Mouse (Mus musculus) lung, adult 2 months (tissue): ENCODE results near the gene Zbtb40. TPM values are rescaled to one million over a fixed set of nuclear protein-coding genes. Genes with fewer than 3 reads are reported as not detected.

Experiments
- DNase-seq: peaks from one replicate; pipeline ENCODE4 v3.0.0; 2022
- H3K4me1 ChIP-seq: fragments of 200-500 bp; 2 replicates; pipeline ENCODE4 v1.6.1; 2011; ENCODE audit warnings: low read length; ENCODE audit not compliant: control insufficient read depth, insufficient read depth
- H3K4me3 ChIP-seq: fragments of 200-500 bp; replicated peaks from 2 replicates; pipeline ENCODE3; 2011; ENCODE audit warnings: low read depth, mild to moderate bottlenecking, control low read depth, low read length; ENCODE audit errors: extremely low read depth
- CTCF ChIP-seq: fragments of 200-500 bp; IDR thresholded peaks from 2 replicates; pipeline ENCODE4 v1.5.1; 2011; ENCODE audit warnings: mild to moderate bottlenecking, low read length, control low read depth; ENCODE audit not compliant: insufficient read depth
- POLR2A ChIP-seq: fragments of 200-500 bp; IDR thresholded peaks from 2 replicates; pipeline ENCODE4 v1.6.1; 2011; ENCODE audit warnings: low read depth, mild to moderate bottlenecking, control low read depth, low read length, borderline replicate concordance; ENCODE audit errors: extremely low read depth
- WGBS: fragments of 180-500 bp; shearing (Covaris S2); methylation state at CpG from one replicate; pipeline ENCODE4 v1.1.7; 2018; 5-methylcytosine and 5-hydroxymethylcytosine counted together
- polyA plus RNA-seq: library from polyadenylated mRNA; depleted of rRNA; stranded (reverse); fragments of >200 nt; gene quantifications from 2 replicates; pipeline ENCODE4 v1.2.3, GENCODE M21; 2012

Zbtb40 gene
- polyA plus RNA-seq, 1 experiment = 10.2 TPM

- Histone ChIP-seq H3K4me1 (no peaks in the 10 kb centered on the region), H3K4me3 (no peak overlapping the region)
- no peak for DNase-seq
- 67% methylated on average over 9 of the region's 9 CpGs for WGBS
- TF ChIP-seq POLR2A = no peak
- no peak for TF ChIP-seq CTCF
Measured at GRCm38 (mm10) chr4:136981993-136982695, 66.5 kb downstream of the Zbtb40 start.

DNA sequence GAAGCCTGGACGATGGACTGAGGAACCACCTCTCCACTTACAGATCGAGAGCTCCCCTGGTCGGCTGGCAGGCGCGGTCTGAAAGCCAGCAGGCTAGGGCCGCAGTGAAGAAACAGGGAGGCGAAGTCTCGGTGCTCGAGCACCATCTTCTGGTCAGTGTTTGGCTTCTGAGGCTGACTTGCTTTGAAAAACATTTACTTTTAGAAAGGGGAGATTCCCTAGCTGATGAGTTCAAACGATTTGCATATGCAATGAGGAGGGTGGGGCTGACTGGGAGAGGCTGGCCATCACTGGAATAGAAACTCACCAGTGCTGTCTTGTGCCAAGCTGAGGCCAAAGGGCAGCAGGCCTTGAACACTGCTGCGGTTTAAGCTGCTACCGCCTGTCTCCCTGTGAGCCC lies 67.3 kb downstream of the Zbtb40 start:
- Histone ChIP-seq H3K4me1 (no peaks in the 10 kb centered on the region), H3K4me3 (no peak overlapping the region)
- DNase-seq = peak; percentile 8
- WGBS = 18% methylated on average over 12 of the region's 12 CpGs
- no peak for TF ChIP-seq POLR2A
- TF ChIP-seq CTCF = peak; percentile 40; the same call in 1 of the 2 replicates

DNA sequence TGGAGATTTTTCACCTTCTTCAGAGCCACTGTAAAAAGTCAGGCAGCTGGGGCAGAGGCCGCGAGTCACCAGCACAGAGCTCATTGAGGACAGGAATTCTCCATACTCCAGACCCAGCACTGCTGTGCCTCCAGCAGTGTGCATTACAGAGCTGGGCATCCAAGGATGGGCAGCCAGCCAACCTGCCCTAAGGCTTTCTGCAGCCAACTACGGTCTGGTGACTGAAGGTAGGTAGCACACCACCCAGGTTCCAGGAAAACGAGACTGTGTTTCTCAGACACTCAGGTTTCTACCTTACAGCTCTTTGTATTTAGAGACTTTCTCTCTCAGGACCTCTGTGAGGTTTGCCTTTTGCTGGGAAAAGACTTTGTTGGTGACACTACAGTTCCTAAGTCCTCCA lies 67.7 kb downstream of the Zbtb40 start:
- 70% methylated on average over 4 of the region's 4 CpGs for WGBS
- Histone ChIP-seq H3K4me3 (no peak overlapping the region), H3K4me1 (no peaks in the 10 kb centered on the region)
- DNase-seq = no peak
- TF ChIP-seq CTCF = no peak
- TF ChIP-seq POLR2A = no peak

DNA sequence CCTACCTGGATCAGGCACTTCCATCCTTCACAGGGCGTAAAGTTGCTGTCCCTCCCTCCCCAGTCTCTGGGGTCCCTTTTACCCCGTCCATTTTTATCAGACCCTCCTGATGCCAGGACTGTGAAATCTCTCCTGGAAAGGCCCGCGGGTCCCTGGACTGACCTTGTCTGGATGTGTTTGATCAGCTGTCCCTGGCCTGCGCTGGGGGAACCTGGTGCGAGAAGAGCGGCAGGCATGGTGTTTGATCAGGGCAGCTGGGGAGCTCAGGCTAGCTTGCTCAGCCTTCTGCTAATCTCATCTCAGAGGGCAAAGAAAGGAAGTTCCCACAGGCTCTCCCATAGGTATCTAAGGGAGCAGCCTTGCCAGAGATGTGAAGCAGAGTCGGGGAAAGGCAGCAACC lies 71.4 kb downstream of the Zbtb40 start:
- WGBS = 30% methylated on average over 8 of the region's 8 CpGs
- no peak for TF ChIP-seq POLR2A
- no peak for TF ChIP-seq CTCF
- DNase-seq = no peak
- Histone ChIP-seq H3K4me1 (no peaks in the 10 kb centered on the region), H3K4me3 (no peak overlapping the region)

- H3K4me1 ChIP-seq = no peaks in the 10 kb centered on the region
- WGBS = 10% methylated on average over 6 of the region's 6 CpGs
- no peak overlapping the region for H3K4me3 ChIP-seq
- TF ChIP-seq CTCF (peak; percentile 50), POLR2A (no peak)
- DNase-seq = peak; percentile 11
Measured at GRCm38 (mm10) chr4:136970939-136971338, 77.7 kb downstream of the Zbtb40 start.

GRCm38 (mm10) chr4:136969503-136970276 lies 78.9 kb downstream of the Zbtb40 start:
- 30% methylated on average over 16 of the region's 16 CpGs for WGBS
- no peak for TF ChIP-seq POLR2A
- no peak for TF ChIP-seq CTCF
- no peak for DNase-seq
- H3K4me1 ChIP-seq = no peaks in the 10 kb centered on the region
- no peak overlapping the region for H3K4me3 ChIP-seq

GRCm38 (mm10) chr4:136969096-136969495 lies 79.5 kb downstream of the Zbtb40 start:
- no peaks in the 10 kb centered on the region for H3K4me1 ChIP-seq
- 33% methylated on average over 8 of the region's 8 CpGs for WGBS
- no peak overlapping the region for H3K4me3 ChIP-seq
- DNase-seq = no peak
- no peak for TF ChIP-seq CTCF
- no peak for TF ChIP-seq POLR2A

GRCm38 (mm10) chr4:136967511-136967910 lies 81.1 kb downstream of the Zbtb40 start:
- Histone ChIP-seq H3K4me1 (no peaks in the 10 kb centered on the region), H3K4me3 (no peak overlapping the region)
- TF ChIP-seq POLR2A (no peak), CTCF (no peak)
- no peak for DNase-seq
- 19% methylated on average over 9 of the region's 9 CpGs for WGBS

DNA sequence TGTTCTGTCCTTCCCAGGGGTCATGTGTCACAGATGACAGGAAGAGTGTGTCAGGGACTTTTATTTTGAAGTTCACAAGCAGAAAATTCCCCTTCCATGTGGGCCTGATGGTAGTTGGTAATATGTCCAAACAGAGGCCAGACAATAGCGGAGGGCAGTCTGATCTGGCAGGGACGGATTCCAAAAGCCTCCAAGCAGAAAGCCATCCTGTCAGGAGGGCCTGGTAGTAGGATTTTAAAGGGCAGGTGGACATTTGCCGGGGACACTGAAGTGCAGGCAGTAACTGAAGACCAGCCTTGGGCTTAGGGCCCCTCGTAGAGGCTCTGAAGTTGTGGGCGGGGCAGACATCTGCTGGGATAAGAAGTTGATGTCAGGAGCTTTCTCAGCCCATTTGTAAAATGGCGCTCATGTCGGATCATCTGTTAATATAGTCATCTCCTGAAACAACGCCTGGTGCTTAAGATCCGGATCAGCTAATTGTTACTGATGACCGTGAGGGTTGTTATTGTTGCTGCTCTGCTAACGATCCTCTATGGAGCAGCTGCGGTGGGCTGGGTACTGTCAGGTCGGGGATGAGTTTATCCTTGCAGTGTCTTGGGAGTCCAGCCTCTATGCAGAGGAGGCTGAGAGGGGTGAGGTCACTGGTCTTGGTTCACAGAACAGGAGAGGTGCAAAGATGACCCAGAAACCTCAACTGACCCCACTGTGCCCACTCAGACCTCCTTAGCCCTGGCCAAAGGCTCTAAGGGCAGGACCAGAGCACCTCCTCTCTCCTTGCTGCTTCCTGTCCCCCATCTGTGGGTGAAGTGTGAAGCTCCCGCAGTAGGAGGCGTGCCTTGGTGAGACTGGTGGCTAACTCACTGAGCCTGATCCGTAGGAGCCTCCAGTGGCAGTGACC lies 81.9 kb downstream of the Zbtb40 start:
- Histone ChIP-seq H3K4me3 (no peak overlapping the region), H3K4me1 (no peaks in the 10 kb centered on the region)
- no peak for TF ChIP-seq CTCF
- no peak for TF ChIP-seq POLR2A
- WGBS = 27% methylated on average over 16 of the region's 16 CpGs
- no peak for DNase-seq
